Mouse (Mus musculus) heart, adult 2 months (tissue): ENCODE measurements around the gene Gm6525.

ENCODE experiments used
- CTCF ChIP-seq: fragments of 200-600 bp; IDR thresholded peaks from 2 replicates; pipeline ENCODE4 v1.8.1; 2022; ENCODE audit warnings: antibody characterized with exemption, mild to moderate bottlenecking, moderate library complexity
- EP300 ChIP-seq: fragments of 200-500 bp; IDR thresholded peaks from 2 replicates; pipeline ENCODE4 v1.6.1; 2011; ENCODE audit warnings: low read depth, low read length, control low read depth; ENCODE audit not compliant: insufficient read depth
- POLR2A ChIP-seq: fragments of 200-500 bp; IDR thresholded peaks from 2 replicates; pipeline ENCODE4 v1.6.1; 2011; ENCODE audit warnings: mild to moderate bottlenecking, low read depth, low read length, control low read depth; ENCODE audit not compliant: insufficient read depth

DNA sequence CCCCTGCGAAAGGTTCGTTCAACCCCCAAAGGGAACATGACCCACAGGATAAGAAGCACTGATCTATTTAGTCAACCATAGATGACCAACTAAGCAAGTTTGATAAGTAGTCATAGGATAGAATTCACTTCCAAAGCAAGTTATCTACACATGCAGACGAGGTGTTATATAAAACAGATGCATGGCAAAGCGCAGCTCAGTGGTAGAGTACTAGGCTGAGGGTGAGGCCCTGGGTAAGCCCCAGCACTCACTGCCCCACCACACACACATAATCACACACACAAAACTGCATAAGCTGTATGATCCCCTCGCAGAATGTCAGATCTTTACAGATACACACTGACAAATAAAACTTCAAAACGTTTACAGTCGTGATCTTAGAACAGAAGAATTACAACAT is 37.4 kb upstream of the Gm6525 start:
- TF ChIP-seq CTCF, result no peak
- no peak for TF ChIP-seq POLR2A
- TF ChIP-seq EP300, result no peak
